Mouse (Mus musculus) liver, adult 2 months (tissue): ENCODE results near the gene Tgfbr2.

Experiments
- CTCF ChIP-seq: fragments of 200-500 bp; IDR thresholded peaks from 2 replicates; pipeline ENCODE4 v1.5.1; 2011; ENCODE audit warnings: low read depth, low read length, control low read depth
- POLR2A ChIP-seq: fragments of 200-500 bp; IDR thresholded peaks from 2 replicates; pipeline ENCODE4 v1.6.1; 2011; ENCODE audit warnings: low read length, control low read depth; ENCODE audit not compliant: insufficient read depth; ENCODE audit errors: extremely low read depth

- TF ChIP-seq CTCF, result no peak
- no peak for TF ChIP-seq POLR2A
Measured at GRCm38 (mm10) chr9:116100015-116100414, 75.1 kb downstream of the Tgfbr2 start.
